Mouse (Mus musculus): Measurements from ENCODE around the gene Cd72.

Gene Cd72

GRCm38 (mm10) chr4:43428180-43428861, 26.1 kb downstream of the Cd72 start:
- no peak for DNase-seq (ENCODE audit: low spot score in 2 of 2)

- no peak for DNase-seq (ENCODE audit: low spot score in 2 of 2)
Observed at GRCm38 (mm10) chr4:43427501-43428179, 26.8 kb downstream of the Cd72 start.

- no peak for DNase-seq (ENCODE audit: low spot score in 2 of 2)
Observed at GRCm38 (mm10) chr4:43426487-43426886, 27.9 kb downstream of the Cd72 start.

GRCm38 (mm10) chr4:43425648-43426380, 28.6 kb downstream of the Cd72 start:
- DNase-seq (ENCODE audit: low spot score in 2 of 2) = no peak

GRCm38 (mm10) chr4:43425197-43425596, 29.2 kb downstream of the Cd72 start:
- DNase-seq (ENCODE audit: low spot score in 2 of 2) = no peak

GRCm38 (mm10) chr4:43424072-43424471, 30.4 kb downstream of the Cd72 start:
- DNase-seq (ENCODE audit: low spot score in 2 of 2) = no peak

- no peak for DNase-seq (ENCODE audit: low spot score in 2 of 2)
Observed at GRCm38 (mm10) chr4:43423267-43423934, 31.0 kb downstream of the Cd72 start.

GRCm38 (mm10) chr4:43421632-43422240, 32.7 kb downstream of the Cd72 start:
- DNase-seq (ENCODE audit: low spot score in 2 of 2) = no peak

- DNase-seq (ENCODE audit: low spot score in 2 of 2) = peak in 1 of 2 experiments; percentile 71
Observed at GRCm38 (mm10) chr4:43420305-43420704, 34.1 kb downstream of the Cd72 start.

- DNase-seq (ENCODE audit: low spot score in 2 of 2) = no peak
Observed at GRCm38 (mm10) chr4:43419801-43420281, 34.6 kb downstream of the Cd72 start.

- no peak for DNase-seq (ENCODE audit: low spot score in 2 of 2)
Observed at GRCm38 (mm10) chr4:43418973-43419656, 35.3 kb downstream of the Cd72 start.

- no peak for DNase-seq (ENCODE audit: low spot score in 2 of 2)
Observed at GRCm38 (mm10) chr4:43418450-43418849, 36.0 kb downstream of the Cd72 start.

GRCm38 (mm10) chr4:43417269-43418062, 37.0 kb downstream of the Cd72 start:
- DNase-seq (ENCODE audit: low spot score in 2 of 2) = no peak

- no peak for DNase-seq (ENCODE audit: low spot score in 2 of 2)
Observed at GRCm38 (mm10) chr4:43416071-43416490, 38.3 kb downstream of the Cd72 start.

GRCm38 (mm10) chr4:43415221-43416070, 39.0 kb downstream of the Cd72 start:
- DNase-seq (ENCODE audit: low spot score in 2 of 2) = no peak

GRCm38 (mm10) chr4:43414761-43415160, 39.7 kb downstream of the Cd72 start:
- no peak for DNase-seq (ENCODE audit: low spot score in 2 of 2)

GRCm38 (mm10) chr4:43407071-43407920, 47.1 kb downstream of the Cd72 start:
- no peak for DNase-seq (ENCODE audit: low spot score in 2 of 2)

Measured in frontal cortex, postnatal 14 days (tissue).